Mouse (Mus musculus) kidney, adult 2 months (tissue): ENCODE measurements around the gene Ahsa1.

Experiments
- CTCF ChIP-seq: fragments of 200-500 bp; conservative IDR thresholded peaks from 2 replicates; pipeline ENCODE4 v1.5.1; 2011; ENCODE audit warnings: low read depth, mild to moderate bottlenecking, control low read depth, low read length, moderate library complexity, mixed read lengths; ENCODE audit not compliant: insufficient read depth, insufficient read length
- POLR2A ChIP-seq: fragments of 200-500 bp; IDR thresholded peaks from one replicate; pipeline ENCODE4 v1.6.1; 2011; ENCODE audit warnings: low read depth, low read length, control low read depth

GRCm38 (mm10) chr12:87313098-87313497 lies 46.8 kb downstream of the Ahsa1 start:
- TF ChIP-seq POLR2A (no peak), CTCF (no peak)
